Mouse (Mus musculus) layer of hippocampus, postnatal 14 days (tissue): ENCODE measurements around the gene Spats2l. TPM values are rescaled to one million over a fixed set of nuclear protein-coding genes. Genes with fewer than 3 reads are reported as not detected.

Source experiments
- DNase-seq, 2 experiments: peaks; one replicate each; pipeline ENCODE4 v3.0.0; 2021 to 2022; ENCODE audit warnings: low spot score in 2 of 2, mixed read lengths in 1 of 2
- total RNA-seq, 2 experiments: library from RNA; stranded (reverse); gene quantifications; 2 replicates each; pipeline ENCODE4 v1.2.3; 2021

The Spats2l gene
- total RNA-seq, 2 experiments from 2014 or later: 33.0 to 33.3 TPM

DNA sequence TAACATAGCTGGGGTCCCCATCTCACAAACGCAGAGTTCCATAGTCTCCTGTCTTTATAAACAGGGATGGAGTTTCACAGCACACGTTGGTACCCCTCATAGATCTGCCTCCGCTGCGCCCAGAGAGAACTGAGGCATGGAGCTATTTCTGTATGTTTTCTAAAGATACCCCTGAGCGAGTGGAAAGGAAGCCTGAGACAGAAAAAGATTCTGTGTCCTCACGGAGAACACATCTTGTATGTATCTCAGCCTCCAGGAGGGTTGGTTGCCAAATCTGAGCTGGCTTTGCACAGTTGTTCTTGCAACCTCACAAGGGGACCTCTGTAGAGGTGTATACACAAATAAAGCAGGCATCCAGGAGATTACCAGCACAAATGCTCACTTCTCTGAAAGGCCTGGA is 105.0 kb downstream of the Spats2l start:
- DNase-seq: no peak

DNA sequence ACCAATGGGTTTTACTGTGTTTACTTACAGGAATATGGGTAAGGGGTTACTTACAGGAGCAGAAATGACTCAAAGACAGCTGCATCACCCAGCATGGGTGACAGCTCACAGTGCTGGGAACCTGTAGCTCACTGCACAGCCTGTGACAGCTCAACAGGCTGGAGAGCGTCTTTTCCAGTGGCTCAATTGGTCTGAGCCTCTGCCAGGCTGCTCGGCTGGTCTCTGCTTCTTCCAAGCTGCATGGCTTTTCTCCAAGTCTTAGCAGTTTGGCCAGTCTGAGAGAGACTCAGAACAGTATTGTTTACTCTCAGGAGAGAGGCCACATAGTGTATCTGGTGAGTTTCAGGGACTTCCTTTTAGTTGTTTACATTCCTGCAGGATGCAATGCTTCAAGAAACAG is 110.9 kb downstream of the Spats2l start:
- DNase-seq: peak in 1 of 2 experiments; percentile 36

DNA sequence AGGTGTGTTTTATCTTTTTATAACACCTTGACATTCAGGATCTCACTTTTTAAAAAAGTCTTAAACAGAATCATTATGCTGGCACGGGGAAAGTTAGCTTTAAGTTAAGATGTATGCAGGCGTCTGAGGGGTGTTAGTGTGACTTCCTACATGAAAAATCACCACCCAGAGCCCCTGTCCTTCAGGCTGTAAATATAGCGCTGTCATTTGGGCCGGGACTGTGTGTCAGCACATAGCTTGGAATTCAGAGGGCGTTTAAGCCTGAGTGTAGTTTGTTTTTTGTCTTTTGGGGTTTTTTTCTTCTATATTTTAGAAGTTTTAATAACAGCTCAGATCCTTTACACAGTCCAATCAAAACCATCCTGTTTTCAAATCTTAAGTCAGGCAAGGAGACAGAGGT is 115.8 kb downstream of the Spats2l start:
- no peak for DNase-seq

DNA sequence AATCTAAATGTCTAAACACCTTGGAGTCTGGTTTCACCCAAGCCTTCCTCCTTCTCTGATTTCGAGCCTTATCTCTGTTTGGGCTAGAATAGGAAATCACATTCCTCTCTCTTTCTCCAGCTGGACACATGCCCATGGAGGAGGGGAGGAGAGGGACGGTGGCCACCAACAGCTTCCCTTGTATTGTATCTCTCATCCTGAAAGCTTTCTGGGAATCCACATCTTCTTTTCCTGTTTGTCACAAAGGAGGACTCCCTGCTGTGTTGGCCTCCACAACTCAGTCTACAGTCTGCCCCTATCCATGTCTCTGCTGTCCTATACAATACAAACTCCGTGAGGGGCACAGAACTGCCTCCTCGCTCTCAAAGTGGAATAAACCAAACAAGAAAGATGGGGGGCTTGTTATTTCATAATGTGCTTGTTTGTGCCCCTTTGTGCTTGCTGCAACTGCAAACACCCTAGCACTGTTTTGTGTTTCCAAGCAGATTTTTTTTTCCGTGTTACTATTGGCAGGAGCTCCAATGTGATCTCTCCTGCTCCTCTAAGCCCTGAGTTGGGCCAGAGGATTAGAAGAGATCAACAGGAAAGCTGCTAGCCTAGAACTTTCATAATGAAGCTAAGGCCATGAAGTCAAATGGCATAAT is 116.4 kb downstream of the Spats2l start:
- DNase-seq: no peak

DNA sequence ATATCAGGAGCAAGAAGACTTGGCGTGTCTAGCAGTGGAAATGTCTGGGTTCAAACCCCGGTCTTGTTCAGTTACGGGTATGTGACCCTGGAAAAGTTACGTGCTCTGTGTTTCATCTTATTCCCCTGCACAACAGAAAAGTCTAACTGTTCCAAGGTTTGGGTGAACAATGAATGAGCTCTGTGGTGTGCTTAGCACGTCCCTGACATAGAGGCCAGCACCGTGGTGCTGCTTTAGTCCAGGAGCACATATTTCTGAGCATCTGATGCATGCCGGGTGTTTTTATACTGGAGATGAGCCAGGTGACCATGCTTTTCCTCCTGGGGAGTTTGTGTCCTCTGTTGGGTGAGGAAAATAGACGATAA is 116.9 kb downstream of the Spats2l start:
- no peak for DNase-seq

DNA sequence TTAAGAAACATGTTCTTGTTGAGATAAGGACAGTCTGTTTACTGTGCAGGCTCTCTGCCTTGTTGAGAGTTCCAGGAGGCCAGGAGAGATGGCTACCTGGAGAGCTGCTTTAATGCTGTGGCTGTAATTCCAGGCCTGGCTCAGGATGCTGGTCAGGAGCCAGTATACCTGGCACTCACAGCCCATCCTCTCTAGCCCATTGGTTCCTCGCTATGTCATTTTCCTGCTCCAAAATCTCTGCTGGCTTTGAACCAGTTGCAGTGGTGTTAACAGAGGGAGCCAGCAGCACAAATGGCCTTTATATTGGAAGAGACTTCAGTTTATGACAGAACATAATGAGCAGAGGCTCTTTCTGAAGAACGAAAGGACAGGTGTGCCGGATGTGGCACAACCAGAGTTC is 127.5 kb downstream of the Spats2l start:
- DNase-seq: no peak

DNA sequence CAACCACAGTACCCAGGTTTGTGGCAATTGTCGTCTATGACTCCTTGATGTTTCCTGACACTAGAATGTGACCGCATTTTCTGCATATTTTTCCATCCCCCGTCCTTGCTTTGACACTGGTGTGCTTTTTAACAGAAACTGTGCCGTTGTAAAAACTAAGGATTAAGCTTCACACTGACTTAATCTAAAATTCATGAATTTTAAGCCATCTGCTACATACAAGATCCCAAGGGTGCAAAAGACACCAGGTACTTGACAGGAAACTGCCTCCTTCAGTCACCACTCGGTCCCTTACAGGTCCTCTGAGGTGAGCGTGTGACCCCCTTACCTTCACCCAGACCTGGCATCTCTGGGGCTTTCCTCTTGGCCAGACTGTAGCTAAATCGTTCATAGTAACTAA is 129.8 kb downstream of the Spats2l start:
- DNase-seq: no peak

DNA sequence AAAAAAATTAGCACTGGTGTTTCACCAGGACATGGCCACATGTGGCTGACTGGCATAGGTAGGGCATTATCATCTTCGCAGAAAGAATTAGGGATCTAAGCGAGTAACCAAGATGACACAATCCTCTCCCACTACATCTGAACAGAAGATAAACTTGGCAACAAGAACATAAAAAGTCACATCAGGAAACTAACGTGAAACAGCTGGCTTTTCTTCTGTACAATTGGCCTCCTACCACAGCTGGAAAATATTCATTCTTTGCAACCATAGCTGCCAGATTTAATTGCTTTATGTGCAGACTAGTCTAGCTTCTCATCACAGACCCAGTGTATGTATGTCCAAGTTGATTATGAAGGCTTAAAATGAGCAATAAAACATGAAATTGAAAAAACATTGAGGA is 131.9 kb downstream of the Spats2l start:
- no peak for DNase-seq

DNA sequence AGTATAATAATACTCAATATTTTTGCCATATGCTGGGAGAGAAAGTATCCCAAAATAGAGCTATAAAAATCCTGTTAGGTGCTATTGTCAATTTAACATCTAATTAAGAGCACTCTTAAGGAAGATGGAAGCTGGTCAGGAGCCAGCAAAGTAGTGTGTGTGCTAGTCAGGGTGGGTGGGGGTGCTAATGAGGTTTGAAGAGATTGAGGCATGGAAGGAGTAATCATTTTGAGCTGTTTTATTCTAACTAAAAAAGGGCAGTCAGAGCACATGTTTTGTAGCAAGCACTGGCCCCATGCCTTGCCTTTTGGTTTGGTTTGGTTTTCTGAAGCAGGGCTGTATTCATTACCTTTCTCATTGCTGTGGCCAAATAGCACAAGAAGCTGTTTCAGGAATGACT is 132.3 kb downstream of the Spats2l start:
- no peak for DNase-seq

DNA sequence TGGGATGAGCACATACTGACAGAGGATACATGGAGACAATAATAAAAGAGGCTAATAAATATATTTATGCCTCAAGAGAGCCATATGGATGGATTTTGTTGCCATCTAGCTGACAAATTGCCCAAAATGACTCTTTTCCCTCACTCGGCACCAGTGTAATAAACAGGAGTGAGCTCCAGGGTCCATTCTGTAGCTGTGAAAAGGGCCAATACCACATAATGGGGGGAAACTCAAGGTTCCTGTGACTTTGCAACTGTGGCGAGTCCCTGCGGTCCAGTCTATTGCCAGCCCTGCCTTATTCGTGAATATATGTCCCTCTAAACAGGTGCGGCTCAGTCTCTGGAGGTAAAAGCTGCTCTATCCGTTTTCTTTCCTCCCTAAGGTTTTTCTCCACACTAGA is 137.6 kb downstream of the Spats2l start:
- no peak for DNase-seq

DNA sequence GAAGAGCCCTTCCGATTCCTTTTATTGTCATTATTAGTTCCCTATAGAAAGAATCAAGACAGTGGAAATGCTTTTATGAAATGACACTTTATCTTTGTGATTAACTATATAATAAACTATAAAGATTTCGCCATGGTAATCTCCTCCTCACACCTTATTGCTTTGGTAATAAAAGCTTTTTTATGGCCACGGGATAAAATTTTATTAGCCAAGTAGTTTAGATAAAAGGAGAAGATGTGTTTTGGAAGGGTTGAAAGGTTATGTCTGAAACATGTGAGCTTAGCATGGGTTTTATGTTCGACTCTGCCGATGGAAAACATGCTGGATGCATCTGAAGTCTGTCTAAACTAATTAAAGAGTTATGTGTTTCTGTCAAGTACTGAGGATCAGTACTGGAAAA is 143.4 kb downstream of the Spats2l start:
- DNase-seq: no peak

DNA sequence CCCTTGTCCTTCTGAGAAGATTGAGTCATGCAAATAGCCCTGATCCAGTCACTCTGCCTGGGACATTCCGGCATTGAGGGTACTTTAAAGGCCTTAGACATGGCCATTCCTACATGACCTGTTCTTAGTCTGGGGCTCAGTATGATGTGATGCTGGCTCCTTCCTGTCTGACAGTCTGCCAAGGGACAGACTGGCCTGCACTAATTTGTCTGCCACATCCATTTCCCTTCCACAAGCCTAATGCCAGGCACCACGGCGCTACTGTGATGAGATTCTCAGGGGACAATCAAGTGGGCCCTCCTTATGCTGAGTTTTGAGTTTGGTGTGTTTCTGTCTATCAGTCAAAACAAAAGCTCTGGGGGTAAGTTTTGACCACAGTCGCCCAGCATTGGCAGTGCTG is 144.6 kb downstream of the Spats2l start:
- DNase-seq: no peak

DNA sequence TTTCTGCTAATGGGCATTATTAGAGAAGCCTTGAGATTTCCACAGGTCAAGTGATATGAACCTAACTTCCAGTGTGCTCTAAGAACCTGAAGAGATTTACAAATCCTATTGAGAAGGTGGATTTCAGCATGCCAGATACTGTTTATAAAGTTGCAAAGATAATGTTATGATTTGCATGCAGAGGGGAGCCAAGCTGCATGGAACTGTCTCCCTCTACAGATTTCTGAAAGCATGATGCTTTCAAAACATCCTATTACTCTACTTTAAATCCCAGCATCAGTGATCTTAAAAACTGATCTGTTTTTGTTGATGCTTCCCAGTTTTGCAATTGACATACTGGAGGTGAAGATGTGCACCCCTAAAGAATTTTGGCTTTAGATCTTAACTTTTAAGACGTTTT is 160.3 kb downstream of the Spats2l start:
- DNase-seq: no peak

DNA sequence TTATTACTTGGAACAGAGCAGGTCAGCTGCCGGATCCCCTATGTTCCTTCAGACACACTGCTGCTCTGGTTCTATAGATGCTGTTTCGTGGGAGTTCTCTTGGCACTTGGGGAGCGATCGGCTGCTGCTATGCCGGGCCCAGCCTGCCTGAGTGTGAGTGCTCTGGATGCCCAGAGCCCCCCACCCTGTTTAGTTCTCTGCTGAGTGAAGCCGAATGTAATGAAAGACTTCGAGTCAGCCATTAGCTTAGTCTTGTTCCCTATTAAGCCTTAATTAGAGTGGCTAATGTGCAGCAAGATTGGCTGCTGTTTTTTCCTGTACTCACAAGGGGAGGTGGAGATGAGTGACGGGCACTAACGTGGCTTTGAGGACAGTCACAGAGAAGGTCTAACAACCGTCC is 166.7 kb downstream of the Spats2l start:
- no peak for DNase-seq

DNA sequence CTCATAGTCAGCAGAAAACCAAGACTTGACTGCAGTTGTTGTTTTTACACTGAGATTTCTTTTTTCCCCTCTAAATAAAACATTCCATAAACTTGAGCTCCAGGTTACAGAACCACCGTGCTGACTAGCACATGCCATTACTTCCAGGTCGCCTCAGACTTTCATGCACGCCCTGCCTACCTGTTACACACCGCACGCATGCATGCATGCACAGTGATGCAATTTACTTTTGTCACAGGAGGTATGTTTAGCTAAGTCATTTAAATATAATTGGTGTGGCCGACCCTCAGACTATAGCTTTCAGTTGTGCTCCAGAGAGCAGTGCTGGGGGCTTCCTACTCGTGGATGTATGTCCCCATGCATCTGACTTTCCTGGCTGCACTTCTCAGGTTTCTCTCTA is 167.1 kb downstream of the Spats2l start:
- no peak for DNase-seq

DNA sequence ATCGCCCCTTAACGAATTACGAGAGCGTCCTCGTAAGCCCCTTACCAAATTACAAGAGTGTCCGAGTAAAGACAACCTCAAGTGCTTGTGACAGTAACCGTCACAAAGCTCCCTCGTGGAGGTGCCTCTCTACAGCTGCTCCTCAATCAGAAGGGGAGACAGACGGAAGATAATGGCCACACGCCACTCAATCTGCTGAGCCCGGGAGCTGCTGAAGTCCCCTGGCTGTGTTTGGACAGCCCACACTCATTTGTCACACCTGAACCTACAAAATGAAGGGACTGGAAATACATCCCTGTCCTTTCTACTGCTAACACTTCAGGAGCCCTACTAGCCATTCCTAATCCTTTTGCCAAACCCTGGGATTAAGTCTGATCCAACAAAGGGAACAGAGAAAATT is 167.8 kb downstream of the Spats2l start:
- DNase-seq: no peak

DNA sequence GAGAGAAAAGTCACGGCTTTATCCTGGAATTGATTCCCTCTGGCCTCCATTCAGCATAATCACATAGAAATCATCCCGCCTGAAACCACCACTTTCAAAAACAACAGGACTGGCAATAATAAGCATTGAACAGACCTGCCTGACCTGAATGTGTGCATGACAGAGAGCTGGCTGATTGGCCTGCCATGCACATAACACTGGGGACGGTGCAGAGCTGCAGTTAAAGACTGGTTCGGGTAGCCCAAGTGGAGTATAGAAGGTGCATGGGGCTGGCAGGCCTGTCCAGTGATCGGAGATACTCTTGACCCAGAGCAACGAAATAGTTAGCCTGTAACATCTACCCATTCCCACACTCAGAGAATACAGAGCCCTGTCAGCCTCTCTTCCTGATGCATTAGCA is 168.3 kb downstream of the Spats2l start:
- no peak for DNase-seq

DNA sequence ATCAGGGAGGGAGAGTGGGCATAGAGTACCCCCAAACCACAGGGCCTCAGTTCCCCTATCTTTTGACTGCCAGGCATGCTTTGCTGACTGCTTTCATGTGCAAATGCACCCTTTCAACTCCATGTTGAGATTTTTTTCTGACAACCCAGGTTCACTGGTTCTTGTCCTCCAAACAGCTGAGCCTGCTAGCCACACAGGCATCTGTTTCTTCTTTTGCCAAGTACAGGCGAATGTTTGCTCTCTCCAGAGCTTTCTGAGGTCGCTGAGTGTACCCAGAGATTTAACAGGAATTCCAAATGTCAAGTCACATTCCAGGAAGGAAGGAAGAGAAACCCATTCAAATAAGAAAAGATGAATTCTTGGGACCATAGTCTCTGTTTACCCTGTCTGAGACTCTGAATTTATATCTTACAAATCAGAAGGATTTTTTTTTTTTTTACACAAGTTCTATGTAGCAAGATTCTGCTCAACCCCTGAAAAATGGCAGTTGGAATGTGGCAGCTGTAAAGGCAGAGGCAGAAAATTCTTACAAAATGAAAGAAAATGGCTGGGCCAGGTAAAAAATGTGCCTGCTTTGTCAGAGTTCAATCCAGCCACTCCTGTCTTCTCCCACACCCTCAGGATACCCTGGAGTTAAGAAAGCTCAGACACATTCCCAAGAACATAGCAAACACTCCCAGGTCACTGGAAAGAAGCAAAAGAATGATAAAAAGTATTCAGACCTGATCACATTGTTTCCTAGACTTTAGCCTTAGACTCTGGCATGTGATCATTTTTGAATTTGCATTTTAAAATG is 173.8 kb downstream of the Spats2l start:
- no peak for DNase-seq

DNA sequence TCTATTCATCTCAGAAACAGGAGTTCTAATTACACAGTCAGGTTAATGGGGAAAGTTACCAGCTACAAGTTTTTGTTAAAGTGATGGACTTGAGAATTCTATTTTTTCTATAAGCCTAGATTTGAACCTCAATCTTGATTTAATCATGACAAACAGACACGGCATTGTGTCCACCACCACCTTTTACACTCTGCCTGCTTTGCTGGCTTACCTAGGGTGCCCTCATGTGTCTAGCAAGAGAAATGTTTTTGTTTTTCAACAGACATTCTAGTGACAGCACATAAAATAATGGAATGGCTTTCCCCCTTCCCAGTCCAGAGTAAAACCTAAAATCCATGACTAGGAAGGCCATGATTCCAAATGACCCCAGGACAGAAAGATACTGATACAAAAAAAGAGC is 175.2 kb downstream of the Spats2l start:
- DNase-seq: peak in 1 of 2 experiments; percentile 42

DNA sequence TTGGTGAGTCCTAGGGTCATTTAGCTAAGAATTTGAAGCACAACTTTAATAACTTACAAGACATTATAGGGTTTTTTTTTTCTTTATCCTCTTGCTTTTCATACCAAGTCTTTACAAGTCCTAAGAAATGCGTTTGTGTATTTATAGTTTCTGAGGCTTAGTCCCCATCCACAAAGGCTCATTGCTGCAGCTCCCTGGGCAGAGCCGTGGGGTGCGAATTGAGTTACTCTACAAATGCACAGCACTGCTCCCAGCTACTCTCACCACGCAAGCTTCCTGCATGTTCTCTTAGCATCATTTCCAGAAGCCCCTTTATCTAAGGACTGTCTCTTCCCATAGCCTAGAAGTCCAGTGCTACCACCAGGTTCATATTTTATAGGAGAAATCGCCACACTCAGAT is 175.8 kb downstream of the Spats2l start:
- DNase-seq: no peak

DNA sequence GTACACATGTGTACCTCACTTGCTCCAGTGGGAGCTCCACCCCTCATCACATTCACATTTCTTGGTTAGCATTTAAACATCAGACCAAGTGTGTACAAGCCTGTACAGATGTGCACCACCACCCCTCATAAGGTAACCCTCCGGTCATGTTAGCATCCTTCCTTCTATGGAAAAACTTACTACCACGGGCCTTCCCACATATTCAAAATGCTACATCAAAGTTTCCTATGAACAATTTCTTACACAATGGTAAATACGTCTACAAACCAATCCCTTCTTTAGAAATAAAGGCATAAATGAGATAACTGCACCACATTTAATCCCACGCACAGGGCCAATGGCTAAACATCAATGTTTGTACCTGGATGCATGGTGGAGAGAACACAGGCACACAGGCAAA is 178.5 kb downstream of the Spats2l start:
- DNase-seq: no peak

DNA sequence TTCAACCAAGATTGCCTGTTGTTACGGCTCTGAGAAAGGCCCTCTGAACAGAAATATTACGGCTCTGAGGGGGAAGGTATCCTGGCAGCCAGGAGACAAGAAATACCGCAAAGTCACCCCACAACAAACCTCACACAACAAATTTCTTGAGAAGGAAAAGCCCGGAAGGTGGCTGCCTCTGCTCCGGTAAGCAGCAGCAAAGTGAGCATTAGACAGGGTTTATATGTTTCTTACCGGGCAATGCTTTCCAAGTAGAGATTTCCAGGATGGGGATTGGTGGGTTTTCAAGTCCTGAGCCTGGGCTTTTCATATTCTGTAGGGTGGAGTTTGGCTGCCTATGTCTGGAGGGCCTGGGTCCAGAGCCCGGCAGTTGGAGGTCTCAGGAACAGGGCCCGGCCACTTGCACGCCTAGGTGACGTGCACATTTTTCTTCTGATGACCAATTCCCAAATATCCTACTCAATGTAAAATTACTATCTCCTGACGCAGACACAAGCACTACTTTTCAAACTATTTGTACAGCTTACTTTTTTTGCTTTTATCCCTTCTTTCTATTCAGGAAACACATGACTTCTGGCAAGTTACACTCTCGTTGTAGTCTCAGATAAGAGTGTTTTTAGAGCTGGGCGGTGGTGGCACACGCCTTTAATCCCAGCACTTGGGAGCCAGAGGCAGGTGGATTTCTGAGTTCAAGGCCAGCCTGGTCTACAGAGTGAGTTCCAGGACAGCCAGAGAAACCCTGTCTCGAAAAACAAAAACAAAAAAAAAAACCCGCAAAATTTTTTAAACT is 179.8 kb downstream of the Spats2l start:
- no peak for DNase-seq
